Mouse (Mus musculus) kidney, adult 18-20 months (tissue): ENCODE data around the gene 1700029P11Rik.
"Not testable (repeated sequence)": the region's sequence is repeated elsewhere in the genome, so short reads cannot be mapped to it uniquely, and the experiment has no call there.

ENCODE experiments used
- DNase-seq: peaks from one replicate; pipeline ENCODE4 v3.0.0; 2021

1700029P11Rik gene

DNA sequence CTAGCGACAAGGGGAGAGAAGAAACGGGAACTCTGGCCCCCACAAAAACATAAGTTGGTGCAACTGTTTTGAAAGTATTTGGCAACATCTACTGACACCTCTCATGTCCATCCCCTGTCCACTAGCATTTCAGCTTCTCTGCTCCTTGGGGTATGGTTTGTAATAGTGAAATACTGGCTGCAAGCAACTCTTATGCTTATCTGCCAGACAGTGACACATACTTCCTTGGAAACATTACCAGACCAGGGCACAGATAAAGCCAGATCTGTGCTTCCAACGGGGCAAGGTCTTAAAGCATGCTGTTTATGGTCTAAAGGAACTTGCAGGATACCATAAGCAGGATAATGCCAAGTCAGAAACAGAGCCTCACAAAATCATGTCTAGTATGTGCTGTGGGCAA lies 21.4 kb upstream of the 1700029P11Rik start:
- DNase-seq = no peak

DNA sequence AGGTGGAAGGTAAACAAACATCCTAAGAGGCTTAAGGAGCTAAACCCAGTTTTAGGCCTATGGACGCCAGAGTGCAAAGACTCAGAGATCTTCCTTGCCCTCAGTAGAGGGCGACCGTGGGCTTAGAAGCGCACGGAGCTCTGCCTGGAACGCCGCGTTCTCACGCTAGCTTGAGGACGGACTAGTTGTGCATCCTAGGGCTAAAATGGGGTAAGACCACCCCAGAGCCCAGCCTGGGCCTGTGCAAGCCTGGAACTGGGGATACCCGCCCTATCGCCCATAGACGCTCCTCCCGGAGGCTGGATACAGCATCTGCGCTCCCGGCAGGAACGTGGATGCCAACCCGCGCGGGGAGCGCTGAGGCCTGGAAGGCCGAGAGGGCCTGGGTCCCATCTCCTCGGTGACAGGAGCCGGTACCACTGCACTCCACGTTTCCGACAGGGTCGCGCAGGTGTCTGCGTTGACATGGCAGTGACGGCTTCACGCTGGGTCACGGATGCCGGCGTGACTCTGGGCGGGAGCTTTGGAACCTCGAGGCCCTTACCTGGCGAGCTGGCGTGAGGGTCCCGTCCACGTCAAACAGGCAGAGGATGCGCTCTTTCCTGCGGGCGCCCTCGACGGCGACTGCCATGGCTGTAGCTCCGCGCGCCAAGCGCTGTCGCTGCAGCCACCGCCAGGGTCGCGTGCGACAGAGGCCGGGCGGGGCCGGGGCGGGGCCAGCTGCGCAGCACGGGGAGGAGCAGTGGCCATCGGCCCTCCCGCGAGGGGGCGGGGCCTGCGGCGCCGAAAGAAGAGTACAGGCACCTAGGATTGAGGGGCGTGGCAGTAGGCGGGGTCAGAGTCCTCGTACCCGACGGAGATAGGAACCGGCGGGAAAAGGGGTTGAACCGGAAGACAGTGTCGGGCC lies 19.9 kb upstream of the 1700029P11Rik start, which contains the start of gene Pmm1:
Gene Pmm1 (minus strand): TSS at position 760 of the 907 bp plus-strand sequence.
- DNase-seq = peak; percentile 99

DNA sequence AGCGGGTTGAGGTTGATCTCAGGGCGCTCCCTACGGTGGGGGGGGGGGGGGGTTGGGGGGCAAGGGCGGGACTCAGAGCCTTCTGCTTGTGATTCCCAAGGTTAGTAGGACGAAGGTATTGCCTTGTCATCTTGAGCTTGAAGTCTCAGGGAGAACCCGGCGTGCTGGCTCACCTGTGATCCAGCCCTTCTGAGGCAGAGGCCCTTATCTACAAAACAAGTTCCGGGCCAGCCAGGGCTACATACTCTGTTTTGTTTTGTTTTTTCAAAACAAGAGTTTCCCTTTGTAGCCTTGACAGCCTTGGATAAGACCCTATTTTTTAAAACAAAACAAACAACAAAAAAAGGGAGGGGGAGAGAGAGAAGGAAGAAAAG lies 19.3 kb upstream of the 1700029P11Rik start:
- no peak for DNase-seq

DNA sequence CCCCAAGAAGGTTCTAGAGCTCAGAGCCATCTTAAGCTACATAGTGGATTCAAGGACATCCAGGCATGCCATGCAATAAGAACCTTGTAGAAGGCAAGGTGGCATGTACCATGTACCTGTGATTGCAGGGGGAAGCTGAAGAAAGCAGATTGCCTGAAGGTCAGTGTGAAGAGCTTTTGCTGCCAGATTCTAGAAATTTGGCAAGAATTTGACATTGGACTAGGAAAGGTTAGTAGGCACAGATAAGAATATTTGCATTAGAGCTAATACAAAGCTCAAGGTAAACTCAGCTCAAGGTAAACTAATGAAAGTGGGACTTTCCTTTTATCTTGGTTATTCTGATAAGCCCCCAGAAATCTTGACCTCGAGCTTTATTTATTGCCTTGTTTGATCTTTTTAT lies 16.1 kb upstream of the 1700029P11Rik start:
- DNase-seq = no peak

DNA sequence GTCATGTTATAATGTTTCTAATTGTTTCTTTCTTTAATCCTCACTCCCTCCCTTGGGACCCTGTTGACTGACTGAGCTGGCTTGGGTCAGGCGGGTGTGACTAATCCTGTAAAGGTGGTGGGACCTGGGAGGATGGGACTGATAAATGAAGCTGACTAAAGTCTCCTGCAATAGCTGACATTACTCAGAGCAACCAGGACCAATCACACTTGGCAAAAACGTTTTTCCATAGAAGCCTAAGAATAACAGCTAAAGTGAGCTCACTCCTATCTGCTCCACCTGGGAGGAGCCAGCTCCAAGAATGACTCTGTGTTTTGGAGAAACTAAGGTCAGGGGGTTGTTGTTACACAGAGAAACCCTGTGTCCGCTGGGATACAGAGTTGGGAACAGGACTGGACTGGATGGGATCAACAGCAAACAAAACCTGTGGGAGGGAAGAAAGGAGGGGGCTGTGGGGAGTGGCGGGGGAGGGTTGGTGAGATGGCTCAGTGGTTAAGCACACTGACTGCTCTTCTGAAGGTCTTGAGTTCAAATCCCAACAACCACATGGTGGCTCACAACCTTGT lies 15.3 kb upstream of the 1700029P11Rik start:
- no peak for DNase-seq

DNA sequence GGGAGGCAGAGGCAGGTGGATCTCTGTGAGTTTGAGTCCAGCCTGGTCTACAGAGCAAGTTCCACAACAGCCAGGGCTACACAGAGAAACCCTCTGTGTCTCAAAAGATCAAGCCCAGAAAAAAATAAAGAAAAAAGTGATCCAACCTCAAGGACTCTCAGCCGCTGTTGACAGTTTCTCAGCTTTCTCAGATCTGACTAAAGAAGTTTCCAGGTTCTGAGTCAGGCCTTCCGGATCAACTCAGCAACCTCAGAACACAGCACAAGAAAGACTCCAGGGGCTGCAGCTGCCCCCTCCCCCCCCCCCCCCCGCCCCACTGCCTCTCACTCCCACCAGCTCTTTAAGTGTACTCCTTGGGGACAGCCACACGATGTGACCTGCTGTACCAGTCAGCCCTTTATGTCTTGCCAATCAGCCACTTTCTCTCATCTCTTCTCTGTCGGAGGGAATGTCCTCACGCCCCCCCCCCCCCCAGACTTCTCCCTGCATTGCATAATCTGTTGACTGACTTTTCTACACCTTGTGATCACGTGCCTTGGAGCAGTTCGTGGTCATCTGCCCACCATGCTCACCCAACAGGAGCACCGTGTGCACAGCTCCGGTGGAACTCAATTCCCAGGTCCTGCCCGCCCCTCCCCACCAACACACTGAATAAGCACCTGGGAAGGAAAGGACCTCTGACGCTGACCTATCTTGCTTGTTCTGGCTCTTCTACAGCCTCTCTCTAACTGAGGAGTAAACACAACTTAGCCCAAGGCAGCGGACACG lies 14.1 kb upstream of the 1700029P11Rik start:
- no peak for DNase-seq

DNA sequence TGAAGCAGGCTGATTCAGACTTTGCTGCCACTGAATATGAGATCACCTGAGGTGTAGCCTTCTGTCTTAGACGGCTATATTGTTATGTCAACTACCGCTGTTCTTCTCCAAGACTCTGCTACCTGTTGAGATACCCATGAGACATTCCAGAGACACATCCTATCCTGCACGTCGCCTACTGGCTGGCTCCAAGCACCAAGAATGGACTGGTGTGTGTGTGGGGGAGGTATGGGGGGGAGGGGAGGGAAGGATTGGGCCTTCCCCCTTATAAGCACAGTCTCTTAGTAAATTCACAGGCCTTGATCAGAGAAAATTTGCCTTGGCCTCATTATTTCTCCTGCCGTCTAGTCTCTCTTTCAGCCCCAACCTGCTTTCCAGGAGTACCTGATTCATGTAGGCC lies 12.5 kb upstream of the 1700029P11Rik start:
- no peak for DNase-seq

DNA sequence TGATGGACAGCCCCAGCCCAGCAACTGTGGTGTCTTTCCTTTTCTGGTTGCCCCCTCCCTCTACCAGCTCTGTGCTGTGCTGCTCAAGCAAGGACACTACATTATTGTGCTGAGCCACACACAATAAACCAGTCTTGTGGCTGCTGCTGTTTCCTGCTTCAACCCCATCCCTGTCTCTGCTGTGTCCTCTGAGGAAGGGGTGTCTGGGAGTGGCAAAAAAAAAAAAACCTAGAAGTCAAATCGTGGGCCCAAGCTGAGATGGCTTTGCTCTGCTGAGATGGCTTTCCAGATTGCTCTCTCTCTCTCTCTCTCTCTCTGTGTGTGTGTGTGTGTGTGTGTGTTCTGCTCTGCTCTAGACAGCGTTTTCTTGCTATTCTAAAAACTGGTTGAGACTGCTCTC lies 11.9 kb upstream of the 1700029P11Rik start:
- DNase-seq = no peak

DNA sequence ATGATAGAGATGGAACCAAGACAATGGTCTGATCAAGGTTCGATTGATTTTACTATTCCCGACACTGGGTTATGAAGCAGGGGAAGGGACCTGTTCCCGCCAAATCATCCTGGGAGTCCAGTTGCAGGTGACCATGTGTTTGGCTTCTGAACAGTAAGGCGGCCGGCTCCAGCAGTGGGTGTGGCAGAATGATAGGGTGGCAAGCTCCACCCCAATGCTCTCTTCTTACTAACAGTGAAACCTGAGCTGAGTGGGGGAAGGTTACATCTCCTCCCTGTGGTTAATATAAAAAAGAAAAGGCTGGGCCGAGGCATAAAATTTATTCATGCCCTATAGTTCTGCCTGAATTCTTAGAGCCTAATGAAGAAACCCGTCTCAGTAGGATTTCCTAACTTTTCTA lies 11.2 kb upstream of the 1700029P11Rik start:
- DNase-seq = peak; percentile 39

DNA sequence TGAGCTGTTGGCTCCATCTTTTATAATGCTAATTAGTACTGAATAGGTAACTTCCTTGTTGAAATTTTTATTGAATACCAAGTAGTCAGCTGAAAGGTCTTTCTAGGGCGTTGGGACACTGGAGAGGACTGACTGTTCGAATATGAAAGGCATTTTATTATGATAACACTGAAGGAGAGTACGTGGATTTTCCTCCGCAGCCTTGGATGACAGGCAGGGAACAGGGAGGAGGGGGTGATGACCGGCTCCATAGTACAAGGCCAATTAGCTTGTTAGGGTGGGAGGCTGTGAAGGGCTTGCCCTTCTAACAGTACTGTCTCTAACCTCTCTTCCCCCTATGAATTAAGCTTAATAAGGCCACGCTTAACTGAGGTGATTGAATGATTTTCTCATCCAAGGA lies 10.7 kb upstream of the 1700029P11Rik start:
- DNase-seq = not testable (repeated sequence)

DNA sequence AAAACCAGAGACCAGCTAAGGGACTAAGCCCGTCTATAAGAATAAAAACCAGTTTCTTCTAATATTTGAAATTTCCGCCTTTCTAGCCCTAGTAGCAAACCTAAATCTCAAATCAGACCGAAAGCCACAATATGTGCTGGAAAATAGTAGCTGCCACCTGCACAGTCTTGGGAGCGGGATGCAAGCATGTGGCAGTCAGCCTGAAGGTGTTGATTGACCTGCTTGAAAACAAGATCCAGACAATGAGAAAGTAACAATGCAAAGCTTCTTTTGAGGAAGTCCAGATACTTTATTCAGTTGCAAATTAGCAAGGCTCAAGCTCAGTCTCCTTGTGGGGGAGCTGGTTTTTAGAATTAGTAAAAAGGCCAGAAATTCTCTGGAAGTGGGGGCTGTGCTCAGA lies 9.8 kb upstream of the 1700029P11Rik start:
- not testable (repeated sequence) for DNase-seq

DNA sequence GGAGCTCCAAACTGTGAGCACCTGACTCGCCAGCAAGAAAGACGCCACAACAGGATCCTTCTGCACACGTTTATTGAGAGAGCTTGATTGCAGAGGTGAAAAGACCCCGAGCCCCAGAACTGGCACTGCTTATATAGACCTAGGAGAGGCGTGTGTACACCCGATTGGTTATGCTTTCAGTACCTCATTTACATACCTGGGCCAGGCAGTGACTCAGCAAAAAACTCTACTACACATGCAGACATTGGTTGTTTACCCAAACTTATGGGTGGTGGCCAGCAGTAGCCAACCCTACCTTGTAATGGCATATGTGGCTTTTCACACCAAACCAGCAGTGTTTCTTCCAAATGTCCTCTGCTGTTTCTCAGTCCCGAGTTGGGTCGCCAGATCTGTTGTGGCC lies 5.2 kb upstream of the 1700029P11Rik start:
- not testable (repeated sequence) for DNase-seq

DNA sequence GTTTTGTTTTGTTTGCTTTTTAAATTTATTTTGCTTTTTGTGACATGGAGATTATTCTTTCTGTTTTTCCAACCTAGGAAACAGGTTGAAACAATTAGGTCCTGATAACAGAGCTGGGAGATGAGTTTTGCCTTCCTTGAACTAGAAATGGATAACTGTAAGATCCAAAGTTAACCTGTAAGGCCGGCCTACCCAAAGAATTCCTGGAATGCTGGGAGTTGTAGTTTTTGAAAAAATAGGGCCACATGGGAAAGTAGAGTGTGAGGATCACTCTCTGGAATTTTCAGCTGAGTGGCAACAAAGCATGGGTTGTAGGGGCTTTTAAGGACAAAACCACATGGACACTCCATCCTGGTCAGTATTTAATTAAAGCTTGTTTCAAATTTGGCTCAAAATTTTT lies 1.8 kb downstream of the 1700029P11Rik start:
- DNase-seq = no peak

DNA sequence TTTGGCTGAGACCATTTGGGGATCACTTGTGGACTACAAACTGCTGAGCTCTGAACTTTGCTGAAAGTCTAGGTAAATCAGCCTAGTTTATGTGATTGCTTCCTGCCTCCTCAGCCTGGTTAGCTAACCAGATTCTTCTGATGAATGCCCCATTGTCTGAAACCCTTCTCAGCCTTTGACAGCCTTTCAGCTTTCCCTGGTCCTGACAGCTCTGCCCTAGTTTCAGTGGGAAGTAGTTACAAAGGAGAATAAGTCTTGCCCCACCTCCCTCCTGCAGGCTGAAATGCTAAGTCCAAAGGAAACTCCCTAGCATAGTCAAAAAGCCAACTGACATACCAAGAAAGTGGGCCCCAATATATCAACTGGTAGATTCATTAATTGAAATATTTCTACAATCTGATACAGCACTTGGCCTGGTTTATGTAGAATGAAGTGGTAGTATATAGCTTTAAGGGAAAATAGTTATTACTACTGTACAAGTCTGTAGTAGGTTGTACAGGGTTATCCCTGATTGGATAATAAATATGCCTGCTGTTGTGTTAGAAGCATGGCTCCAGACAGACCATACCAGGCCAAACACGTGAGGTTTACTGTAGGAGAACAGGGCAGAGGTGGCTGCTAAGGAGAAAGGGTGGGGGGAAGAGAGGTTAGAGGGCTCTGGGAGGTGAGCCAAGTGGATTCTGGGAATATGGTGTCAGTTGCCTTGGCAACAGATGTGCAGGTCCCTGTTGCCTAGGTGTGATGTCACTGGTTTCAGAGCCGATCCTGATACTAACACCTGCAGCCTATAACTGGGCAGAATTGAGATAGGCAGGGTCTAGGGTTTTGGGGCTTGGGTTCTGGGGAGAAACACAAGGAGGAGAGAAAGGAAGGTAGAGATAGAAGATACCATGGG lies 5.2 kb downstream of the 1700029P11Rik start:
- DNase-seq = no peak

DNA sequence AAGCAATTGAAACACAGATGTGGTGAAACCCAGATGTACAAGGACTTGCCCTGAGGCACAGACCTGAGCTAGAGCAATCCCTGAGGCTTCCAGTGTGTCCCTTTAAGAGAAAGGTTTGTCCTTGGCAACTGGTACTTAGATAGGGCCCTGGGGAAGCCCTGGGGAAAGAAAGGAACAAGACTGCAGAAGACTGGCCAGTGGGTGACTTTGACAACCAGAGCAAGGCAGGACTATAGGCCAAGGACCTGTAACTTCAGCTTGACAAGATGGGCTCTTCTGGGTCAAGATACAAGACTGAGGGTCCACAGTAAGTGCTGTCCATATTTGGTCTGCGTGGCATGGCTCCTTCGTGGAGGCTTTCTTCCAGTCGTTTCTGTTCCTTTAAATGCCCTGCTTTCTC lies 7.3 kb downstream of the 1700029P11Rik start, which contains the start of gene Xrcc6:
Gene Xrcc6 (plus strand): TSS at position 190 of the 400 bp plus-strand sequence.
- no peak for DNase-seq

DNA sequence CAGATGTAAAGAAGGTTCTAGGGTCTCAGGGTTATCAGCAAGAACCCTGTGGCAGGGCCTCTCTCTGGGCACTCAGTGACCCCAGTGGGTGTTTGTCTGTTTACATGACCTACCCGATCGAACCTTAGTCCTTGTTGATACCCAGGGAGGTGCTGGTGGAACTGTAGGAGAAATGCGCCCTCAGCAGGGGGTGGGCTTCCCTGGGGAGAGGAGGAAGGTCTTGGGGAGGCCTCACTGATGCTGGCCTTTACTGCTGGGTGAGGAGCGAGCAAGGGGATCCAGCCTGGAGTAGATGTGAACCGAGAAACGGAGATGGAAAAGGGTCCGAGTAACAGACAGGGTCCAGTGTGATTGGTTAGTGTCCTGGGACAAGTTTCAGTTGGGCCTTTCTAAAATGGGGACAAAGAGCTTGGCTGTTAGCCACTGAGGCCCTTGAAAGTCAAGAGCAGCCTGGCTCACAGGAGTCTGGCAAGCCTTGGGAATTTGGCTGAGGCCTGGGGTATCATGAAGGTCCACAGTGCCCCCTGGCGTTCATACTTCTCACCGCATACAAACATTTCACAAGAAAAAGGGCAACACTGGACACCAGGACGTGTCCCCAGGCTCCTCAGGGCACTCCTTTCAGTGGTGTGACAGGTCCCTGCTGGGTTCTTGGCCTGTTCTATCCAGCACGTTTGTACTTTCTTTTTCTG lies 9.2 kb downstream of the 1700029P11Rik start:
- DNase-seq = peak; percentile 90

DNA sequence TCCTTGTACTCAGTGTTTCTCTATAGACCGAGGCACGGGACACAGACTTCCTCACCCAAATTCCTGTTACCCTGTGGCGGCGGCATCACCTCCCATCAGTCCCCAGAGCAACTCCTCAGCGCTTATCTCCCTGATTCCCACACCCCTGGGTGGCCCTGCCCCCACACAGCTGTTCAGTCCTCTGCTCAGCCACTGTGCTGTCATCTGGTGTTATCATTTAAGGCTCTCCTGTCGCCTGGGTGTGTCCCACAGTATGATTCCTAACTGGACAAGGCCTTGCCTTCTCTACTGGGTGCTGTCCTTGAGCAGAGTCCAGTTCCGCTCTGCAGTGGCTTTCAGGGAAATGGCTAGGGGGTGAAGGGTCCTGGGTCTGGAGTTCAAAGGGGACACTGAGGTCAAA lies 10.2 kb downstream of the 1700029P11Rik start:
- DNase-seq = no peak

DNA sequence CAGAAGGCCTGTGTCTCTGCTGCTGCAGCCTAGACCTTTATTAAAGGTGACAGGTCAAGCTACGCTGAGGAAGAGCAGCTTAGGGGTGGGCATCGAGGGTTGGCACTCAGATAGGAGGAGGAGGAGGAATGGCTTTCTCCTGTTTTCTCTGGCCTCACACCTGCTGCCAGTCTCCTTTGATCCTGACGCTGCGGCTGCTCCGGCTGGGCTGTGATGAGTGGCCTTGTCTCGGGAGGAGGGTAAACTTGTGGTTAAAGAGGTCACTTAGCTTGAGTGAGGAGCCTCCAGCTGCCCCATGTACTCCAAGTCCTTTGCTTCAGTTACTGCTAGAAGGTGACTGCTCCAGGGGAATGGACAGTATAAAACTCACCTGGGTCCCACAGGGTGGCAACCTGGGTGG lies 13.7 kb downstream of the 1700029P11Rik start:
- DNase-seq = no peak

DNA sequence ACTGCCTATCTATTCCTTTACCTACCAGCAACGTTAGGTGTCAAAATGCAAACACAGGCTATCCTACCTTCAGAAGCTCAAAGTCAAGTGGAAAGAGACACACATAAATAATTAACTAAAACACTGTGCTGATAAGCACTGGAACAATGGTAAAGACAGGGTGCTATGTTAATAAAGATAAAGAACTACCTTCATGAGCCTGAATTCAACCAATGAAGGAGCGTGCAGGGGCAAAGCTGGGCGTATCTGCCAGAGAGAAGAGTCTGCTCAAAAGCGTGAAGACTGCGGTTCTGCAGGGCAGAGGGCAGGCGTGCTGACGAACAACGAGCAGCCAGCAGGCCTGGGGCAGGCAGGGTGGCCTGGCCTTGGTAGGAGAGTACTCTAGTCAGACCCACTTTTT lies 23.9 kb downstream of the 1700029P11Rik start:
- DNase-seq = no peak

DNA sequence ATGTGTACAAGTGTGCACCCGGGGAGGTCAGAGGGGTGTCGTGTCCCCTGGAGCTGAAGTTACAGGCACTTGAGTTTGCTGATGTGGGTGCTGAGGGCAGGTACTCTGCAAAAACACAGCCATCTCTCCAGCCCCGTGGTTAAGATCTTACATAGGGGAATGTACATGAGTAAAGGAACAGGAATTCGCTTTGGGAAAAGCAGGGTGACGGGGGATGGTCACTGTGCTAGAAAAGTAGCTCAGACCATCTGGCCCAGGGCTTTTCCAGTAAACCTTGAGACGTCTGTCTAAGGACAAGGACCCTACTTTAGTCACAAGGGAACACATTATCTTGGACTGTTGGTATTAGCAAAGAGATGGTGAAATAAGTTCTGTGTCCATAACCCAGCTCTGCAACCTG lies 31.6 kb downstream of the 1700029P11Rik start:
- DNase-seq = no peak

DNA sequence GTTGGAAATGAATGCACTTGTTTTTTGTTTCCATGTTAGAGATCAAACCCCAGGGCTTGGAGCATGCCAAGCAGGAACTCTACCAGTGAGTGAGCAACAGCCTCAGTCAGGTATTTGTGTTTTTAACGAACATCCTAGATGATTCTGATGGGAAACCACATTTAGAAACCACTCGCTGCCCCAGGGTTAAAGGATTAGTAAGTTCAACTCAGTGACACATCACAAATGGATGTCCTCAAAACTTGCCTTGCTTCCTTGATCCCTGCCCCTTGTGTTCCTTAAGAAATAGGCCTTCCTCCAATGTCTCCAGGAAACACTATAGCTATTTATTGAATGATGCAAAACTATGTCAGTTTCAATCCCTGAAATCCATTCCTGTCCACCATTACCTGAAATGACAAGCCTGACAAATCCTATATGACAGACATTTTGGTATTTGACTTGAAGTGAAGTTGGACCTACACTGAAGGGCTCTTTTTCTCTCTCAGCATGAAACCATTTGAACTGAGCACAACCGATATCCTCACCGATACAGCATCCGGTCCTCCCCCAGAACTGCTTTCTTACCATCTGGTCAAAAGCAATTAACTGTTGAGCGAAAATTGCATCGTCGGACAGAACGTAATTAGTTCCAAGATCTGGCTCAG lies 34.5 kb downstream of the 1700029P11Rik start:
- no peak for DNase-seq
